9 mouse cellular contexts compared by ENCODE assay signal in the genomic region with DNA sequence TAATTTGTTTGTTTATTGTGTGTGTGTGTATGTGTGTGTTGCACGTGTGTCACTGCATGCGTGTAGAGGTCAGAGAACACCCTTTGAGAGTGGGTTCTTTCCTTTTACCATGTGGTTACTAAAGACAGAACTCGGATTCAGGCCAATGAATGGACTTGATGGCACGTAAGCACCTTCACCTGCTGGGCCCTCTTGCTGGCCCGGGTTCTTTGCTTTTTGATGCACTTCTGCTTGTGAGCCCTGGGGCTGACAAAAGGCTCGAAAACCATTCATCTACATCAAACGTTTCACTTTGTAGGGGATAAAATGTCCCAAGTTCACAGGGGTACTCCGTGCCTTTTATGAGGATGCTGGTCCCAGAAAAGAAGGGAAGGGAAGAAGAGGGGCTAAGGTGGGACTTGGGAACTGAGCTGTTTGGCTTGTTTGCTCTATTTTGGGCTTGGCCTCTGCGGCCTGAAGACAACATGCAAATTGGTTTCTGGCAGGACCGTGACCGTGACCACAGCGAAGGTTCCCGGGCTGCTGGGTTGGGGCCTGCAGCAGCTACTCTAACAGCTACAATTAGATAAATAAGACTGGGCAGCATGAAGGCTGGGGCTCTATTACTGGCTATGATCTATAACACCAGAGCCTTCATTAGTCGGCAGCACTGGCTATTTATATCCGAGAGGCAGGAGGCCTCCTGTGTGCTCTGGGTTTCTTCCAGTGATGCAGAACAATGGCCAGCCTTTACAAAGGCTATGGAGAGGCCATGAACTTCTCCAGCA. TPM values are rescaled to one million over a fixed set of nuclear protein-coding genes. Genes with fewer than 3 reads are reported as not detected.
A peak's percentile ranks its signal among the peaks of the same experiment; 100 is the strongest.
DNase-seq lines count a peak whose midpoint lies in the region; ATAC-seq lines count a peak whose summit lies in the region.
"Had no signal": no experiment of that assay in that cellular context is flagged by ENCODE, and none has a peak within 500 bp of the region (broad histone marks: within the 10 kb centered on the region; RNA-seq: fewer than 3 reads in every experiment).

No protein-coding gene starts in this region.

- H3K4me2 ChIP-seq in kidney, embryonic 15.5 days = no peak overlapping the region
- no peak overlapping the region for H3K4me2 ChIP-seq in heart, embryonic 12.5 days
- no peak overlapping the region for H3K4me2 ChIP-seq in midbrain, embryonic 15.5 days

- DNase-seq in kidney, postnatal 25 days = no peak
- DNase-seq in cerebellum, postnatal 25 days = peak; percentile 41 to 44
- DNase-seq in layer of hippocampus, postnatal 36 days = no peak
- no peak for DNase-seq in right cerebral cortex, postnatal 36 days (ENCODE audit: low spot score in 2 of 2)
- no peak for DNase-seq in lung, postnatal 14 days

- H3K27me3 ChIP-seq in kidney, embryonic 15.5 days = no peaks in the 10 kb centered on the region
- no peaks in the 10 kb centered on the region for H3K27me3 ChIP-seq in heart, embryonic 12.5 days (replicated peaks)
- H3K27me3 ChIP-seq in midbrain, embryonic 15.5 days (replicated peaks) = no peaks in the 10 kb centered on the region

- H3K27ac ChIP-seq in kidney, embryonic 15.5 days = peak overlapping the region; percentile 76
- H3K27ac ChIP-seq in heart, embryonic 12.5 days (ENCODE audit: poor library complexity, severe bottlenecking) = peak overlapping the region; percentile 94
- peak overlapping the region; percentile 49; the same call in 1 of the 2 replicates for H3K27ac ChIP-seq in midbrain, embryonic 15.5 days

- WGBS in kidney, embryonic 15.5 days = 45% methylated on average over 15 of the region's 15 CpGs
- 51% methylated on average over 15 of the region's 15 CpGs for WGBS in heart, embryonic 12.5 days
- 38% methylated on average over 15 of the region's 15 CpGs for WGBS in midbrain, embryonic 15.5 days

- no peak overlapping the region for H3K4me3 ChIP-seq in kidney, embryonic 15.5 days (replicated peaks)
- H3K4me3 ChIP-seq in heart, embryonic 12.5 days = no peak overlapping the region
- H3K4me3 ChIP-seq in midbrain, embryonic 15.5 days = no peak overlapping the region

- no peaks in the 10 kb centered on the region for H3K9me3 ChIP-seq in kidney, embryonic 15.5 days (replicated peaks)
- no peaks in the 10 kb centered on the region for H3K9me3 ChIP-seq in heart, embryonic 12.5 days (replicated peaks)
- no peaks in the 10 kb centered on the region for H3K9me3 ChIP-seq in midbrain, embryonic 15.5 days

- no peak overlapping the region for H3K9ac ChIP-seq in kidney, embryonic 15.5 days
- H3K9ac ChIP-seq in heart, embryonic 12.5 days = peak overlapping the region; percentile 31; the same call in 1 of the 2 replicates
- H3K9ac ChIP-seq in midbrain, embryonic 15.5 days = no peak overlapping the region

- ATAC-seq in kidney, embryonic 15.5 days (replicated peaks; ENCODE audit: low FRiP score) = 0 out of 2 replicates have a peak, but pooled peaks have one; percentile 26
- ATAC-seq in heart, embryonic 12.5 days (ENCODE audit: insufficient number of reproducible peaks, low FRiP score) = no peak
- ATAC-seq in midbrain, embryonic 15.5 days (replicated peaks) = no peak; the same call in 1 of the 2 replicates
- ATAC-seq: Patski had no signal

- peaks cover 41% of the 10 kb centered on the region for H3K36me3 ChIP-seq in kidney, embryonic 15.5 days
- H3K36me3 ChIP-seq in heart, embryonic 12.5 days = peaks cover 80% of the 10 kb centered on the region
- H3K36me3 ChIP-seq in midbrain, embryonic 15.5 days (replicated peaks) = no peaks in the 10 kb centered on the region

- H3K4me1 ChIP-seq in kidney, embryonic 15.5 days = peaks cover 42% of the 10 kb centered on the region
- peaks cover 56% of the 10 kb centered on the region for H3K4me1 ChIP-seq in heart, embryonic 12.5 days (replicated peaks)
- peaks cover 13% of the 10 kb centered on the region; the same call in 1 of the 2 replicates for H3K4me1 ChIP-seq in midbrain, embryonic 15.5 days

RNA-seq across cellular contexts. Expression of a gene that starts 28.3 kb away (rescaled TPM):
- 203 and 207 TPM in 2 replicates for polyA plus RNA-seq in kidney, embryonic 15.5 days (2015; fragmentation: Nextera tagmentation; extraction: Ambion mirVana)
- 126 and 135 TPM in 2 replicates for polyA plus RNA-seq in heart, embryonic 12.5 days (2016; fragmentation: Nextera tagmentation; extraction: Ambion mirVana)
- polyA plus RNA-seq in midbrain, embryonic 15.5 days (2015; fragmentation: Nextera tagmentation; extraction: Ambion mirVana) = 156 and 168 TPM in 2 replicates
- 10 to 100 TPM; 35.7 to 39.6 TPM for total RNA-seq in layer of hippocampus, postnatal 36 days (2021)

RNA-seq across cellular contexts. Expression of a gene that starts 46.9 kb away (rescaled TPM):
- polyA plus RNA-seq in kidney, embryonic 15.5 days (2015; fragmentation: Nextera tagmentation; extraction: Ambion mirVana) = 56.2 and 57.8 TPM in 2 replicates
- polyA plus RNA-seq in heart, embryonic 12.5 days (2016; fragmentation: Nextera tagmentation; extraction: Ambion mirVana) = 113 and 122 TPM in 2 replicates
- 9.6 and 10.2 TPM in 2 replicates for polyA plus RNA-seq in midbrain, embryonic 15.5 days (2015; fragmentation: Nextera tagmentation; extraction: Ambion mirVana)
- total RNA-seq in layer of hippocampus, postnatal 36 days (2021) = 1 to 10 TPM; 3.7 to 4.8 TPM

Comparison
In these comparisons a context has a peak if more than half of its experiments do, and no peak if none do; other contexts are left out.
1. DNase-seq: peak in cerebellum, postnatal 25 days (2 of 2); none in kidney, postnatal 25 days (0 of 2), layer of hippocampus, postnatal 36 days (0 of 2), right cerebral cortex, postnatal 36 days (0 of 2) and lung, postnatal 14 days (single experiment).
2. Peak in every context shown above with its lines, with median percentiles within 50 percentile points of each other: H3K27ac ChIP-seq.